Mouse (Mus musculus) CH12.LX (cell line): ENCODE results near the gene Nfia. TPM values are rescaled to one million over a fixed set of nuclear protein-coding genes. Genes with fewer than 3 reads are reported as not detected.

Source experiments
- DNase-seq: peaks from one replicate; pipeline ENCODE4 v3.0.0-alpha.2; 2013; ENCODE audit errors: extremely low read depth
- H3K27ac ChIP-seq: 2 replicates; pipeline ENCODE4 v1.5.1; 2012; ENCODE audit warnings: low read depth, mild to moderate bottlenecking, control low read depth, moderate library complexity; ENCODE audit not compliant: insufficient read depth
- H3K27me3 ChIP-seq: replicated peaks from 2 replicates; pipeline ENCODE3; 2012; ENCODE audit warnings: inconsistent platforms
- H3K36me3 ChIP-seq, 2 experiments: replicated peaks in 1 of 2; 2 replicates each; pipeline versions ENCODE3 to v1.6.1; 2012; ENCODE audit warnings: inconsistent platforms in 1 of 2, low read length in 1 of 2, mild to moderate bottlenecking in 1 of 2, mixed read lengths in 1 of 2, moderate library complexity in 1 of 2; ENCODE audit not compliant: control insufficient read depth in 1 of 2, insufficient read depth in 1 of 2
- H3K4me1 ChIP-seq, 2 experiments: 2 replicates each; pipeline ENCODE4 v1.6.1; 2012; ENCODE audit warnings: inconsistent platforms in 1 of 2, moderate library complexity in 1 of 2; ENCODE audit not compliant: insufficient read depth in 2 of 2, control insufficient read depth in 1 of 2
- H3K4me2 ChIP-seq: 2 replicates; pipeline ENCODE4 v1.6.1; 2012; ENCODE audit warnings: low read depth, mild to moderate bottlenecking, control low read depth; ENCODE audit not compliant: poor library complexity, insufficient read depth, severe bottlenecking
- H3K4me3 ChIP-seq, 3 experiments: fragments of 150-350 bp in 1 of 3; sonication (generic) in 1 of 3; replicated peaks in 1 of 3; 2 replicates each; pipeline versions ENCODE3 to v1.5.1; 2011 to 2012; ENCODE audit warnings: low read depth in 2 of 3, low read length in 2 of 3, mild to moderate bottlenecking in 2 of 3, moderate library complexity in 2 of 3, control low read depth in 1 of 3, improper control_type of control experiment in 1 of 3, inconsistent platforms in 1 of 3, mixed read lengths in 1 of 3; ENCODE audit not compliant: poor library complexity in 1 of 3
- H3K79me2 ChIP-seq: replicated peaks from 2 replicates; pipeline ENCODE4 v1.6.1; 2012; ENCODE audit warnings: mild to moderate bottlenecking, moderate library complexity; ENCODE audit not compliant: control insufficient read depth, poor library complexity, insufficient read depth, severe bottlenecking; ENCODE audit errors: extremely low read depth
- H3K9ac ChIP-seq: 2 replicates; pipeline ENCODE4 v1.6.1; 2012; ENCODE audit warnings: low read depth, mild to moderate bottlenecking, control low read depth, moderate library complexity; ENCODE audit not compliant: insufficient read depth
- H3K9me3 ChIP-seq: replicated peaks from 2 replicates; pipeline ENCODE3; 2012; ENCODE audit warnings: low read length, inconsistent platforms, mixed read lengths
- CHD1 ChIP-seq: IDR thresholded peaks from 2 replicates; pipeline ENCODE4 v1.6.1; 2012; ENCODE audit warnings: low read depth, low read length, improper control_type of control experiment, inconsistent platforms
- ELF1 ChIP-seq: IDR thresholded peaks from 2 replicates; pipeline ENCODE4 v1.6.1; 2014; ENCODE audit warnings: low read depth, mild to moderate bottlenecking, inconsistent platforms, low read length, improper control_type of control experiment
- GABPA ChIP-seq: IDR thresholded peaks from 2 replicates; pipeline ENCODE4 v1.6.1; 2012; ENCODE audit warnings: low read depth, low read length, improper control_type of control experiment, inconsistent platforms; ENCODE audit not compliant: insufficient replicate concordance
- JUND ChIP-seq: conservative IDR thresholded peaks from 2 replicates; pipeline ENCODE4 v1.6.1; 2011; ENCODE audit warnings: low read depth, low read length, improper control_type of control experiment
- MAZ ChIP-seq: IDR thresholded peaks from 2 replicates; pipeline ENCODE4 v1.6.1; 2012; ENCODE audit warnings: low read depth, mild to moderate bottlenecking, inconsistent platforms, low read length, improper control_type of control experiment, moderate library complexity
- MYC ChIP-seq: IDR thresholded peaks from 2 replicates; pipeline ENCODE4 v1.6.1; 2011; ENCODE audit warnings: low read depth, mild to moderate bottlenecking, improper control_type of control experiment, low read length
- NELFE ChIP-seq: IDR thresholded peaks from 2 replicates; pipeline ENCODE4 v1.6.1; 2011; ENCODE audit warnings: low read depth, low read length, improper control_type of control experiment
- NRF1 ChIP-seq: IDR thresholded peaks from 2 replicates; pipeline ENCODE4 v1.6.1; 2014; ENCODE audit warnings: low read depth, mild to moderate bottlenecking, inconsistent platforms, low read length, improper control_type of control experiment, moderate library complexity
- RCOR1 ChIP-seq: conservative IDR thresholded peaks from 2 replicates; pipeline ENCODE4 v1.6.1; 2012; ENCODE audit warnings: low read depth, mild to moderate bottlenecking, inconsistent platforms, low read length, improper control_type of control experiment
- SMC3 ChIP-seq: IDR thresholded peaks from 2 replicates; pipeline ENCODE4 v1.6.1; 2011; ENCODE audit warnings: low read depth, low read length, improper control_type of control experiment
- ZC3H11A ChIP-seq: IDR thresholded peaks from 2 replicates; pipeline ENCODE4 v1.6.1; 2012; ENCODE audit warnings: low read depth, mild to moderate bottlenecking, inconsistent platforms, low read length, improper control_type of control experiment
- ZKSCAN1 ChIP-seq: IDR thresholded peaks from 2 replicates; pipeline ENCODE4 v1.6.1; 2012; ENCODE audit warnings: low read depth, inconsistent platforms, low read length, improper control_type of control experiment, borderline replicate concordance
- dilution Hi-C: fragments of 300-500 bp; cut with MboI; formaldehyde crosslinking; loops from 2 replicates; pipeline ENCODE4 v1.14.3; 2020; ENCODE audit warnings: low sequenced_read_pairs; ENCODE audit not compliant: extremely low pct_unique_long_range_greater_than_20kb, extremely low pct_ligation_motif_present
- in situ Hi-C: fragments of 300-500 bp; cut with MboI; formaldehyde crosslinking; loops from 3 replicates; pipeline ENCODE4 v1.14.3; 2019; ENCODE audit warnings: low sequenced_read_pairs, low pct_ligation_motif_present, low pct_unique_long_range_greater_than_20kb, mixed read lengths
- polyA plus RNA-seq: library from polyadenylated mRNA; unstranded; fragments of >175 nt; gene quantifications from 2 replicates; pipeline ENCODE4 v1.2.1, GENCODE M21; 2012; ENCODE audit warnings: low read depth; ENCODE audit not compliant: insufficient read length
- total RNA-seq, 2 experiments: library from RNA; depleted of rRNA; stranded (reverse); fragments of 300-350 nt in 1 of 2; fragments of >200 nt in 1 of 2; gene quantifications; 2 replicates each; pipeline ENCODE4 v1.2.3; 2012 to 2014

Nfia gene
- total and polyA plus RNA-seq, 3 experiments, result not detected

DNA sequence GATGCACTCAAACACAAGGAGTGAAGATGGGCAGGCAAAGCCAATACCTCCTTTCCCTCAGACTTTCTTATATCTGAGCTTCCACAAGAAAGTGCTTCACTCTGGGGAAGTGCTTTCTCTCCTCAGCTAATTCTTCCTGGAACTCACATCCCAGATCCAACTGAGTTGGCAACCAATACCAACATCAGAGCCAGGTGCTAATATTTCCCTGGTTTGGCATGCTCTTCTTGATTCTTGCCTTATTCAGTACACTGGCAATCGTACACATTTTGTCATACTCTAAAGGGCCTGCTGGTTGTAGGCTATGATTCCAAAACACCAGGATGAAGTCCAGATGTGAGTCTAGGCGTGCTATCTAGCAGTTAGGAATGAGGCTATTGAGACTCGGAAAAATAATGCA is 385.4 kb downstream of the Nfia start:
- H3K36me3 ChIP-seq, result no peaks in the 10 kb centered on the region
- no peak overlapping the region for H3K4me2 ChIP-seq
- H3K9me3 ChIP-seq, result peaks cover 50% of the 10 kb centered on the region
- H3K27ac ChIP-seq, result no peak overlapping the region
- no peak overlapping the region for H3K4me3 ChIP-seq
- TF ChIP-seq CHD1 (no peak), RCOR1 (no peak), ZC3H11A (no peak), MYC (no peak), SMC3 (no peak)
- no peak overlapping the region for H3K9ac ChIP-seq
- no peaks in the 10 kb centered on the region for H3K79me2 ChIP-seq
- no peaks in the 10 kb centered on the region for H3K27me3 ChIP-seq
- dilution Hi-C loops (no loop called here), in situ Hi-C loops (no loop called here)
- no peaks in the 10 kb centered on the region for H3K4me1 ChIP-seq
- DNase-seq, result no peak

DNA sequence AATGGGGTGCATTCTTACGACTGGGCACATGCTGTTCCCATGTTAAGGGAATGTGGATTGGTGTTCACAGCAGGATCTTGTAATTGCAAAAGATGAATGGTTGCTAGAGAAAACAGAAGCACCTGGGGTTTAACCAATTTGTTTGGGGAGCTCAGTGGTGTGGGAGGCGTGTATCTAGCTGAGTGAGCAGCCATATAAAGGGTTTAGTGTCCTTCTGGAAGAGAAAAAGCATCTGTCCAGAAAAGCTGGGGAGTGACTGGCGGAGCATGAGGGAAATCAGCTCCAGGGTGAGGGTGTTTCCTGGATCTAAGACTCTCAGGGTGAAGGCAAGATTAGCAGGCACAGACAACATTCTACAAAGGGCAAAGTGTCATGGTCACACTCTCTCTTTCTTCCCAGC is 393.8 kb downstream of the Nfia start:
- peaks cover 73% of the 10 kb centered on the region for H3K9me3 ChIP-seq
- H3K36me3 ChIP-seq, result no peaks in the 10 kb centered on the region
- H3K4me3 ChIP-seq, result no peak overlapping the region
- H3K9ac ChIP-seq, result no peak overlapping the region
- TF ChIP-seq NRF1, result no peak
- TF ChIP-seq ELF1, result no peak
- no peak for TF ChIP-seq JUND
- TF ChIP-seq RCOR1, result no peak
- TF ChIP-seq GABPA, result no peak
- TF ChIP-seq ZKSCAN1, result no peak
- no peak for TF ChIP-seq NELFE
- no peak for TF ChIP-seq MAZ
- no peak for DNase-seq
- H3K4me2 ChIP-seq, result no peak overlapping the region
- H3K4me1 ChIP-seq, result no peaks in the 10 kb centered on the region
- H3K27ac ChIP-seq, result no peak overlapping the region
- dilution Hi-C loops, result no loop called here
- H3K79me2 ChIP-seq, result no peaks in the 10 kb centered on the region
- no peaks in the 10 kb centered on the region for H3K27me3 ChIP-seq
- in situ Hi-C loops, result no loop called here

Other genes starting within 250 kb of the Nfia start
- not detected in 2 replicates for gene E130114P18Rik, start 5.3 kb downstream of the Nfia start, total RNA-seq (2012; rRNA removed)
- not detected in 2 replicates for gene E130114P18Rik, start 5.3 kb downstream of the Nfia start, total RNA-seq (2014; rRNA removed)
- gene E130114P18Rik, start 5.3 kb downstream of the Nfia start, polyA plus RNA-seq, result not detected in 2 replicates